Mouse (Mus musculus) right cerebral cortex, postnatal 36 days (tissue): ENCODE data around the gene Plxna1.

ENCODE experiments used
- DNase-seq, 2 experiments: peaks; one replicate each; pipeline ENCODE4 v3.0.0; 2022; ENCODE audit warnings: low spot score in 2 of 2, mixed read lengths in 1 of 2

Plxna1 gene

GRCm38 (mm10) chr6:89281492-89282332 lies 80.7 kb downstream of the Plxna1 start:
- DNase-seq: peak in 1 of 2 experiments; percentile 20

DNA sequence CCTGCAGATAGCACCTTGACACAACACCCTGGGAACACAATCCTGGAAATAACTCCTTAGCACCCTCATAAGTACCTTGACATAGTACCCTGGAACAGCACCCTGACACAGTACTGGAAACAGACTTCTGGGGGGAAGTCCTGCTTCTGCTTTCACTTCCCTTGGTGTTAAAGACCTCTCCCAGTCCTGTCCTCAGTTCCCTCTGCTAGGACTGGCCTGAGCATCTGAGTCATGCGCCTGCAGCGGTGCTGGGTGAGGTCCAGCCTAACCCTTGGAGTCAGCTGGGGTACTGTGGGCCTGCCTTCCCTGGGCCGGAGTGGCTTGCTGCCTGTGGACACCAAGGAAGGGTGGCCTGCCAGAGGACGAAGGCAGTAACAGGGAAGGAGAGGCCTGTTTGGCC lies 81.9 kb downstream of the Plxna1 start:
- no peak for DNase-seq

DNA sequence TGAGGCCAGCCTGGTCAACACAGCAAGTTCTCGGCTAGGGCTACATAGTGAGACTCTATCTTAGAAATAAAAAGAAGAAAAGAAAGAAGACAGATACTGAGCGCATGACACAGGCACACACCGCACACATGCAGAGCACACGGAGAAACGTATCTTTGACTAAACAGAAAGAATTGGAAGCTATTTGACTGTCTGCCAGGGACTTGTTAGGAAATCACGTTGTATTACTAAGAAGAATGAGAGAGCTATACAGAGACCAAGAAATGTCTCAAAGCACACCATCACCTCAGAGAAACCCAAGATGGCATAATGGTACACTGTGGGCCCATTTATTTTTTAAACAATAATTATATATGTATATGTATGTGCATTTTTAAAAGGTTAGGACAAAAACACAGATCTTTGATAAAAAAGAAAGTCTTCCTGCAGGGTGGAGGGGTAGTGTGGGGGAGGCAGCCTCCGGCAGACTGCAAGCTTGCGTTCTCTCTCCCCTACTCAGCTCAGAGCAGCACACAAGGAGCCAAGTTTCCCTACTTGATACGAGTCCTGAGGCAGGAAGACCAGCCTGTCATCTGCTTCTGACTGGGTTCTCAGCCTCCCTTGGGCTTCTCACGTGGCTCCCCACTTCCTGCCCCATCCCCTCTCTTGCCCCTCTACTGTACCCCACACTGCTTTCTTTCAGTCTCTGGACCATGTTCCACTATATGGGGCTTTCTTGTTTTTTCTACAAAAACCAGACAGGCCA lies 90.5 kb downstream of the Plxna1 start:
- DNase-seq: no peak

DNA sequence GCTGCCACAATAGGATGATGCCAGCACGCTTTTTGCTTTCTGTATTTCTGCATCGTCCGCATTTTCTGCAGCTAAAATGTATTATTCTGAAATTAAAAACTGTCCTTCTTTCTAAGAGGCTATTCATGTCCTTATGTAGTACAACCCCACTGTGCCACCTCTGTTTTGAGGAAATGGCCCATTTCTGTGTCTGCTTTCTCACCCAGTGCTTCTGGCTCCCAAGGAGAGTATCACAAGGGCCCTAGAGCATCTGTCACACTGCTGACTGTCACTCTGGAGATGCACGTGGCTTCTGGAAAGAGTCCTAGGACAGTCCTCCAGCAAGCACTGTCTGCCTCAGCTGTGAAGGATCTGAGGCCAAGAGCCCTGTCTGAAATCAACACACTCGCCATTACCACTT lies 95.2 kb downstream of the Plxna1 start:
- no peak for DNase-seq
